Mouse (Mus musculus): ENCODE data around the gene Pphln1. TPM values are rescaled to one million over a fixed set of nuclear protein-coding genes. Genes with fewer than 3 reads are reported as not detected.

Pphln1 gene
- polyA plus RNA-seq, 1 experiment from 2014 or later = 28.4 TPM

GRCm38 (mm10) chr15:93448862-93449261, 50.7 kb downstream of the Pphln1 start:
- WGBS = 79% methylated on average over 3 of the region's 3 CpGs
- Histone ChIP-seq H3K4me2 (ENCODE audit: low read length) (no peak overlapping the region), H3K27ac (ENCODE audit: low read depth) (no peak overlapping the region), H3K9me3 (ENCODE audit: control insufficient read depth, low read length) (no peaks in the 10 kb centered on the region), H3K4me1 (replicated peaks; ENCODE audit: control insufficient read depth, insufficient read depth, low read length) (no peaks in the 10 kb centered on the region), H3K27me3 (replicated peaks; ENCODE audit: control insufficient read depth, insufficient read depth, low read length) (no peaks in the 10 kb centered on the region), H3K9ac (ENCODE audit: low read length) (no peak overlapping the region), H3K4me3 (ENCODE audit: low read depth, low read length) (no peak overlapping the region), H3K36me3 (ENCODE audit: control insufficient read depth, insufficient read depth, low read length) (peaks cover 15% of the 10 kb centered on the region)
- ATAC-seq (replicated peaks; ENCODE audit: low FRiP score, low TSS enrichment, low read depth) (no peak), DNase-seq (ENCODE audit: low spot score) (no peak)

GRCm38 (mm10) chr15:93453296-93453695, 55.1 kb downstream of the Pphln1 start:
- Histone ChIP-seq H3K4me3 (ENCODE audit: low read depth, low read length) (no peak overlapping the region), H3K4me2 (ENCODE audit: low read length) (no peak overlapping the region), H3K9me3 (ENCODE audit: control insufficient read depth, low read length) (no peaks in the 10 kb centered on the region), H3K36me3 (ENCODE audit: control insufficient read depth, insufficient read depth, low read length) (peaks cover 4% of the 10 kb centered on the region; the same call in 1 of the 2 replicates), H3K27ac (ENCODE audit: low read depth) (no peak overlapping the region), H3K4me1 (replicated peaks; ENCODE audit: control insufficient read depth, insufficient read depth, low read length) (no peaks in the 10 kb centered on the region), H3K9ac (ENCODE audit: low read length) (no peak overlapping the region), H3K27me3 (replicated peaks; ENCODE audit: control insufficient read depth, insufficient read depth, low read length) (no peaks in the 10 kb centered on the region)
- DNase-seq (ENCODE audit: low spot score) = no peak
- 65% methylated on average over 1 of the region's 1 CpGs for WGBS
- no peak for ATAC-seq (replicated peaks; ENCODE audit: low FRiP score, low TSS enrichment, low read depth)

- Histone ChIP-seq H3K36me3 (ENCODE audit: control insufficient read depth, insufficient read depth, low read length) (peaks cover 9% of the 10 kb centered on the region; the same call in 1 of the 2 replicates), H3K9ac (ENCODE audit: low read length) (no peak overlapping the region), H3K4me2 (ENCODE audit: low read length) (no peak overlapping the region), H3K27me3 (replicated peaks; ENCODE audit: control insufficient read depth, insufficient read depth, low read length) (no peaks in the 10 kb centered on the region), H3K27ac (ENCODE audit: low read depth) (no peak overlapping the region), H3K4me1 (replicated peaks; ENCODE audit: control insufficient read depth, insufficient read depth, low read length) (no peaks in the 10 kb centered on the region), H3K4me3 (ENCODE audit: low read depth, low read length) (no peak overlapping the region), H3K9me3 (ENCODE audit: control insufficient read depth, low read length) (no peaks in the 10 kb centered on the region)
- ATAC-seq (replicated peaks; ENCODE audit: low FRiP score, low TSS enrichment, low read depth) = no peak
- DNase-seq (ENCODE audit: low spot score) = no peak
These were observed 57.9 kb downstream of the Pphln1 start for GRCm38 (mm10) chr15:93456005-93456404.

- DNase-seq (ENCODE audit: low spot score) = no peak
- H3K9me3 ChIP-seq (ENCODE audit: control insufficient read depth, low read length) = no peaks in the 10 kb centered on the region
- WGBS = 85% methylated on average over 5 of the region's 5 CpGs
These were observed 61.3 kb downstream of the Pphln1 start for GRCm38 (mm10) chr15:93459422-93459821.

GRCm38 (mm10) chr15:93461066-93461465, 62.9 kb downstream of the Pphln1 start:
- no peaks in the 10 kb centered on the region for H3K9me3 ChIP-seq (ENCODE audit: control insufficient read depth, low read length)
- H3K27me3 ChIP-seq (replicated peaks; ENCODE audit: control insufficient read depth, insufficient read depth, low read length) = no peaks in the 10 kb centered on the region
- ATAC-seq (replicated peaks; ENCODE audit: low FRiP score, low TSS enrichment, low read depth) (no peak), DNase-seq (ENCODE audit: low spot score) (no peak)
- no peak overlapping the region for H3K9ac ChIP-seq (ENCODE audit: low read length)
- no peak overlapping the region for H3K4me3 ChIP-seq (ENCODE audit: low read depth, low read length)
- WGBS = 95% methylated on average over 23 of the region's 23 CpGs
- H3K4me1 ChIP-seq (replicated peaks; ENCODE audit: control insufficient read depth, insufficient read depth, low read length) = no peaks in the 10 kb centered on the region
- no peak overlapping the region for H3K27ac ChIP-seq (ENCODE audit: low read depth)
- H3K4me2 ChIP-seq (ENCODE audit: low read length) = no peak overlapping the region
- peaks cover 15% of the 10 kb centered on the region for H3K36me3 ChIP-seq (ENCODE audit: control insufficient read depth, insufficient read depth, low read length)

More at GRCm38 (mm10) chr15:93459422-93459821, 61.3 kb downstream of the Pphln1 start:
- Histone ChIP-seq H3K36me3 (ENCODE audit: control insufficient read depth, insufficient read depth, low read length) (peaks cover 5% of the 10 kb centered on the region; the same call in 1 of the 2 replicates), H3K4me3 (ENCODE audit: low read depth, low read length) (no peak overlapping the region), H3K27me3 (replicated peaks; ENCODE audit: control insufficient read depth, insufficient read depth, low read length) (no peaks in the 10 kb centered on the region), H3K4me1 (replicated peaks; ENCODE audit: control insufficient read depth, insufficient read depth, low read length) (no peaks in the 10 kb centered on the region), H3K27ac (ENCODE audit: low read depth) (no peak overlapping the region), H3K4me2 (ENCODE audit: low read length) (no peak overlapping the region), H3K9ac (ENCODE audit: low read length) (no peak overlapping the region)
- ATAC-seq (replicated peaks; ENCODE audit: low FRiP score, low TSS enrichment, low read depth) = no peak

- Histone ChIP-seq H3K27ac (ENCODE audit: low read depth) (no peak overlapping the region), H3K27me3 (replicated peaks; ENCODE audit: control insufficient read depth, insufficient read depth, low read length) (no peaks in the 10 kb centered on the region), H3K9ac (ENCODE audit: low read length) (no peak overlapping the region), H3K4me2 (ENCODE audit: low read length) (no peak overlapping the region), H3K4me3 (ENCODE audit: low read depth, low read length) (no peak overlapping the region), H3K4me1 (replicated peaks; ENCODE audit: control insufficient read depth, insufficient read depth, low read length) (peaks cover 9% of the 10 kb centered on the region), H3K36me3 (ENCODE audit: control insufficient read depth, insufficient read depth, low read length) (peaks cover 6% of the 10 kb centered on the region; the same call in 1 of the 2 replicates), H3K9me3 (ENCODE audit: control insufficient read depth, low read length) (no peaks in the 10 kb centered on the region)
- DNase-seq (ENCODE audit: low spot score) (no peak), ATAC-seq (replicated peaks; ENCODE audit: low FRiP score, low TSS enrichment, low read depth) (no peak)
- WGBS = 78% methylated on average over 12 of the region's 12 CpGs
These were observed 73.5 kb downstream of the Pphln1 start for GRCm38 (mm10) chr15:93471651-93472050.

GRCm38 (mm10) chr15:93472089-93472488, 73.9 kb downstream of the Pphln1 start:
- Histone ChIP-seq H3K27ac (ENCODE audit: low read depth) (no peak overlapping the region), H3K9me3 (ENCODE audit: control insufficient read depth, low read length) (no peaks in the 10 kb centered on the region), H3K4me1 (replicated peaks; ENCODE audit: control insufficient read depth, insufficient read depth, low read length) (peaks cover 9% of the 10 kb centered on the region), H3K4me3 (ENCODE audit: low read depth, low read length) (no peak overlapping the region), H3K36me3 (ENCODE audit: control insufficient read depth, insufficient read depth, low read length) (0 out of 2 replicates have a peak, but pooled peaks cover 4% of the 10 kb centered on the region), H3K9ac (ENCODE audit: low read length) (no peak overlapping the region), H3K27me3 (replicated peaks; ENCODE audit: control insufficient read depth, insufficient read depth, low read length) (no peaks in the 10 kb centered on the region), H3K4me2 (ENCODE audit: low read length) (no peak overlapping the region)
- no peak for ATAC-seq (replicated peaks; ENCODE audit: low FRiP score, low TSS enrichment, low read depth)
- 86% methylated on average over 1 of the region's 1 CpGs for WGBS
- no peak for DNase-seq (ENCODE audit: low spot score)

GRCm38 (mm10) chr15:93474277-93474676, 76.1 kb downstream of the Pphln1 start:
- no peaks in the 10 kb centered on the region for H3K27me3 ChIP-seq (replicated peaks; ENCODE audit: control insufficient read depth, insufficient read depth, low read length)
- H3K9ac ChIP-seq (ENCODE audit: low read length) = no peak overlapping the region
- no peak for DNase-seq (ENCODE audit: low spot score)
- peaks cover 9% of the 10 kb centered on the region for H3K4me1 ChIP-seq (replicated peaks; ENCODE audit: control insufficient read depth, insufficient read depth, low read length)
- no peak overlapping the region for H3K4me3 ChIP-seq (ENCODE audit: low read depth, low read length)
- WGBS = 86% methylated on average over 3 of the region's 3 CpGs
- no peaks in the 10 kb centered on the region for H3K9me3 ChIP-seq (ENCODE audit: control insufficient read depth, low read length)
- no peak for ATAC-seq (replicated peaks; ENCODE audit: low FRiP score, low TSS enrichment, low read depth)
- H3K4me2 ChIP-seq (ENCODE audit: low read length) = no peak overlapping the region
- no peak overlapping the region for H3K27ac ChIP-seq (ENCODE audit: low read depth)
- H3K36me3 ChIP-seq (ENCODE audit: control insufficient read depth, insufficient read depth, low read length) = no peaks in the 10 kb centered on the region

- no peak overlapping the region for H3K4me2 ChIP-seq (ENCODE audit: low read length)
- DNase-seq (ENCODE audit: low spot score) (no peak), ATAC-seq (replicated peaks; ENCODE audit: low FRiP score, low TSS enrichment, low read depth) (no peak)
- H3K36me3 ChIP-seq (ENCODE audit: control insufficient read depth, insufficient read depth, low read length) = no peaks in the 10 kb centered on the region
- 38% methylated on average over 8 of the region's 8 CpGs for WGBS
- no peak overlapping the region for H3K9ac ChIP-seq (ENCODE audit: low read length)
- H3K4me3 ChIP-seq (ENCODE audit: low read depth, low read length) = no peak overlapping the region
- H3K9me3 ChIP-seq (ENCODE audit: control insufficient read depth, low read length) = no peaks in the 10 kb centered on the region
- H3K4me1 ChIP-seq (replicated peaks; ENCODE audit: control insufficient read depth, insufficient read depth, low read length) = peaks cover 9% of the 10 kb centered on the region
- H3K27ac ChIP-seq (ENCODE audit: low read depth) = no peak overlapping the region
- H3K27me3 ChIP-seq (replicated peaks; ENCODE audit: control insufficient read depth, insufficient read depth, low read length) = no peaks in the 10 kb centered on the region
These were observed 77.5 kb downstream of the Pphln1 start for GRCm38 (mm10) chr15:93475688-93476087.
